Mouse (Mus musculus): Measurements from ENCODE around the gene Set. TPM values are rescaled to one million over a fixed set of nuclear protein-coding genes. Genes with fewer than 3 reads are reported as not detected.

Set gene
- total RNA-seq (2014; rRNA removed) = 149 and 188 TPM in 2 replicates
- polyA plus RNA-seq (2015; fragmentation: Nextera tagmentation; extraction: Ambion mirVana) = 332 and 334 TPM in 2 replicates

DNA sequence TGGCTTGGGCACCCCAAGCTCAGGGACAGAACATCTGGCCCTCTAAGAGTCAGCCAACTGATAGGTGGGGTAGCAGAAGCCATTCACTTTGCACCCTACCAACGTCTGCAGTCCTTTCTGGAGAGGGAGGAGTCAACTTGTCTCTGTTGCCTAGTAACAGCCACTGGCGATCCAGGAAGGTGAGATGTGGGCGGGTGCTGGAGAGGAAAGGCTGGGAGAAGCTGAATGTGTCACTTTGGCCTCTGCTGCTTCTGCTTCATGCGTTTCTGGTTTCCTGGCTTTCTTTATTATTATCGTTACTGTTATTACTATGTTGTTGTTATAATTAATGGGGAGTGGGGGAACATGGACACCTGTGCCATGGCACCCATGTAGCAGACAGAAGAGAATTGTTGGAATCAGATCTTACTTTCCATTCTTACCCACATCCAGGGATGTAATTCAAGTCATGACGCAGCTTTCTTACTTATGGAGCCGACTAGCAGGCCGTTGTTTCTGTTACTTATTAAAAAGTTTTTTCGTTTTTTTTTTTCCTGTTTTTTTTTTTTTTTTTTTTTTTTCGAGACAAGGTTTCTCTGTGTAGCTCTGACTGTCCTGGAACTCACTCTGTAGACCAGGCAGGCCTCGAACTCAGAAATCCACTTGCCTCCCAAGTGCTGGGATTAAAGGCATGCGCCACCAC is at the start of gene Set:
TSS of gene Set (plus strand) at position 156 of the 682 bp plus-strand sequence.
- no peaks in the 10 kb centered on the region for H3K36me3 ChIP-seq (ENCODE audit: insufficient read depth, low read length)
- no peak within 1 kb of the TSS for H3K4me2 ChIP-seq (ENCODE audit: low read depth, low read length)
- ATAC-seq (peak; percentile 59; the same call in 1 of the 2 replicates), DNase-seq (ENCODE audit: low spot score) (peak; percentile 26)
- no peak within 1 kb of the TSS for H3K9ac ChIP-seq (replicated peaks; ENCODE audit: low read length)
- no peaks in the 10 kb centered on the region for H3K4me1 ChIP-seq (ENCODE audit: insufficient read depth, low read length)
- H3K4me3 ChIP-seq (ENCODE audit: low read length) = no peak within 1 kb of the TSS
- WGBS = 45% methylated on average over 12 of the region's 12 CpGs
- TF ChIP-seq CTCF (IDR thresholded peaks at IDR 0.05; ENCODE audit: low read depth) = no peak
- H3K27ac ChIP-seq = no peak within 1 kb of the TSS
- H3K9me3 ChIP-seq (ENCODE audit: low read length) = no peaks in the 10 kb centered on the region
- H3K27me3 ChIP-seq (ENCODE audit: insufficient read depth, low read length) = no peaks in the 10 kb centered on the region

DNA sequence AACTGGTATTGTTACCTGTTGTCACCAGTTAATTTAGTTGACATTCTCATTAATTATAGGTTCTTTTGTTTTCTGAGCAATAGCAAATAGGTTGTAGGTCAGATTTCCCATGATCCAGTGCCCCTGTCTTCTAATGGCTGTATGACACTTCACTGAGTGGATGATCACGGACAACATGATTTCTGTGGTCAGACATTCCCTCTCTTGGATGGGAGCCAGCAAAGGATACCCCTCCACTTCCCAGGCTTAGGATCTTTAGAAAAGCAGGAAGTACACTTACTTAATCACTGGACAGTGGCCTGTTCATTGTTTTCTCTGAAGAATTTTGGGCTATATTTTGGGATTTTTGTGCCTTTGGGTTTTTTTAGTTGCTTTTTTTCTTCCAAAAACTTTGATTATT is 48.1 kb upstream of the Set start:
- no peaks in the 10 kb centered on the region for H3K4me1 ChIP-seq (ENCODE audit: insufficient read depth, low read length)
- H3K36me3 ChIP-seq (ENCODE audit: insufficient read depth, low read length) = peaks cover 92% of the 10 kb centered on the region
- no peak for TF ChIP-seq CTCF (IDR thresholded peaks at IDR 0.05; ENCODE audit: low read depth)
- ATAC-seq = no peak
- WGBS = 45% methylated on average over 1 of the region's 1 CpGs
- no peaks in the 10 kb centered on the region for H3K9me3 ChIP-seq (ENCODE audit: low read length)
- no peak overlapping the region for H3K4me2 ChIP-seq (ENCODE audit: low read depth, low read length)
- H3K9ac ChIP-seq (replicated peaks; ENCODE audit: low read length) = no peak overlapping the region
- no peak for DNase-seq (ENCODE audit: low spot score)
- no peaks in the 10 kb centered on the region for H3K27me3 ChIP-seq (ENCODE audit: insufficient read depth, low read length)
- no peak overlapping the region for H3K27ac ChIP-seq
- H3K4me3 ChIP-seq (ENCODE audit: low read length) = no peak overlapping the region

DNA sequence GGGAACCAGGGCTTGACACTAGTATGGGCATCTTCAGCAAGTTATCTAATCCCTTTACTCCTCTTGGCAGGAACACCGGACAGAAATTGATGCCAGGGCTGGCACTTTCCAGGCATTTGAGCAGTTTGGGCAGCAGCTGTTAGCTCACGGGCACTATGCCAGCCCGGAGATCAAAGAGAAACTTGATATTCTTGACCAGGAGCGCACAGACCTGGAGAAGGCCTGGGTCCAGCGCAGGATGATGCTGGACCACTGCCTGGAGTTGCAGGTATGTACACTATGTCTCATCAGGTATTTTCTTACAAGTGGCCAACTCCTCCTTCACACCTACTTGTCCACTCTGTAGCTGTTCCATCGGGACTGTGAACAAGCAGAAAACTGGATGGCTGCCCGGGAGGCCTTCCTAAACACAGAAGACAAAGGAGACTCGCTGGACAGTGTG is 46.3 kb upstream of the Set start:
- no peak for TF ChIP-seq CTCF (IDR thresholded peaks at IDR 0.05; ENCODE audit: low read depth)
- H3K36me3 ChIP-seq (ENCODE audit: insufficient read depth, low read length) = peaks cover 94% of the 10 kb centered on the region
- DNase-seq (ENCODE audit: low spot score) (peak; percentile 79), ATAC-seq (peak; percentile 49; the same call in 1 of the 2 replicates)
- no peak overlapping the region for H3K9ac ChIP-seq (replicated peaks; ENCODE audit: low read length)
- no peak overlapping the region for H3K4me2 ChIP-seq (ENCODE audit: low read depth, low read length)
- no peaks in the 10 kb centered on the region for H3K9me3 ChIP-seq (ENCODE audit: low read length)
- H3K4me1 ChIP-seq (ENCODE audit: insufficient read depth, low read length) = no peaks in the 10 kb centered on the region
- 0 out of 2 replicates have a peak overlapping the region, but pooled peaks have one; percentile 7 for H3K27ac ChIP-seq
- H3K4me3 ChIP-seq (ENCODE audit: low read length) = no peak overlapping the region
- no peaks in the 10 kb centered on the region for H3K27me3 ChIP-seq (ENCODE audit: insufficient read depth, low read length)
- 55% methylated on average over 8 of the region's 8 CpGs for WGBS

DNA sequence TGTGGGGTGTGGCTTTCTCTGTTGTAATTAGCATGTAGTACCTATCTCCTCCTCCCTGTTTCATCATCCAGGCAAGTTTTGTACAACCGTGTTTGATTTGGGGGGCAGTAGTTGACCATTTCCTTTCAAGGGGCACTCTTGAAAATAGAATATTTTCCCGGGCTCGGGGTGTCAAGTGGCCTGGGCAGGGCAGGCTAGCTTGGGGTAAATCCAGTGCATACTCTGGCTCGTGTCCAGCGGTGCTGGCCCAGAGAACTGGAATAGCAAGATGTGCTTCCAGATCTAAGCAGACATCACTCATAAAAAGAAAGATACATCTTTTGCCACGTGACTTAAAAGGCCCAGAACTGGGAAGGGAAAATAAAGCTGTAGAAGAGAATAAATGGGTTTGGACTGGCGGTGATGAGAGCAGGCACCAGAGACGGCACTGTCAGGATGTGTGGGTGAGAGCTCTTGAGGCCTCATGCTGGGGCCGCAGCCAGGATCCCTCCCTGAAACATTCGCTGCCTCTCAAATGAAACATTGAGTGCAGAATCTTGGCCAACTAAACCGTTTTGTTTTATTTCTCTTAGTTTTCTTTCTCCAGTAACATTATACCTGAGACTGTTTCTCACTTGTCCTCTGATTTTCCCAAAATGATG is 42.7 kb upstream of the Set start:
- Histone ChIP-seq H3K4me2 (ENCODE audit: low read depth, low read length) (no peak overlapping the region), H3K9me3 (ENCODE audit: low read length) (no peaks in the 10 kb centered on the region), H3K27me3 (ENCODE audit: insufficient read depth, low read length) (no peaks in the 10 kb centered on the region), H3K9ac (replicated peaks; ENCODE audit: low read length) (no peak overlapping the region), H3K36me3 (ENCODE audit: insufficient read depth, low read length) (peaks cover 93% of the 10 kb centered on the region), H3K4me3 (ENCODE audit: low read length) (no peak overlapping the region), H3K4me1 (ENCODE audit: insufficient read depth, low read length) (no peaks in the 10 kb centered on the region), H3K27ac (no peak overlapping the region)
- no peak for DNase-seq (ENCODE audit: low spot score)
- 76% methylated on average over 11 of the region's 11 CpGs for whole genome bisulfite sequencing
- no peak for ATAC-seq
- no peak for TF ChIP-seq CTCF (IDR thresholded peaks at IDR 0.05; ENCODE audit: low read depth)

DNA sequence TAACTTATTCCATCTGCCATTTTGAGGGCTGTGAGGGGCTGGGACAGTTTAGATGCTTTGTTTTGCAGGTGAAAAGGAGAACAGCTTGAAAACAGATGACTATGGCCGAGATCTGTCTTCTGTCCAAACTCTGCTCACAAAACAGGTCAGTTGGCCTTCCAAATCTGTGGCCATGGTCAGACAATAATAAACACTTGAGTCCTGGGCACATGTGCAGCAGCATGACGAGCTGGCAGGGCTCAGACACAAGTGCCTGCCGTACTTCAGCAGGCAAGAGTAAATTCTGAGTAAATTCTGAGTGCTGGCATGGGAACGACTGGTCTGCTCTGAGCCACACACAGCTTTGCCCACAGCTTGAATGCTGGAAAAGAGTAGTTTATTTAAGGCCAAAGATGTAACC is 31.7 kb upstream of the Set start:
- no peak overlapping the region for H3K9ac ChIP-seq (replicated peaks; ENCODE audit: low read length)
- no peak overlapping the region for H3K27ac ChIP-seq
- TF ChIP-seq CTCF (IDR thresholded peaks at IDR 0.05; ENCODE audit: low read depth) = no peak
- DNase-seq (ENCODE audit: low spot score) (no peak), ATAC-seq (no peak)
- no peaks in the 10 kb centered on the region for H3K4me1 ChIP-seq (ENCODE audit: insufficient read depth, low read length)
- 85% methylated on average over 4 of the region's 4 CpGs for WGBS
- peaks cover 99% of the 10 kb centered on the region for H3K36me3 ChIP-seq (ENCODE audit: insufficient read depth, low read length)
- H3K9me3 ChIP-seq (ENCODE audit: low read length) = no peaks in the 10 kb centered on the region
- H3K27me3 ChIP-seq (ENCODE audit: insufficient read depth, low read length) = no peaks in the 10 kb centered on the region
- H3K4me3 ChIP-seq (ENCODE audit: low read length) = no peak overlapping the region
- no peak overlapping the region for H3K4me2 ChIP-seq (ENCODE audit: low read depth, low read length)

DNA sequence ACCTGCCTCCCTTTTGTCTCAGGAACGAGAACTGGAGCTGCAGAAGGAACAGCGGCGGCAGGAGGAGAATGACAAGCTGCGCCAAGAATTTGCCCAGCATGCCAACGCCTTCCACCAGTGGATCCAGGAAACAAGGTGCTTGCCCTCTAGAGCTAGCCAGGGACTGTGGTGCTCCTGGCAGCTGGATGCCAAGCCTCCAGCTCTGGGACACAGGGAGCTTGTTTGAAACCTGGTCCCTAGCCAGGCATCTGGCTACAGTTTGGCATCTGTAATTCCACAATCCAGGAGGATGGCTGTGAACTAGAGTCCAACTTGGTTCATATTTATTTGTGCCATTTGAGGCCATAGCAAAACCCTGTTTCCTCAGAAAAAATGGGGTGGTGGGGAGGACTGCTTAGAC is 30.2 kb upstream of the Set start:
- no peak for DNase-seq (ENCODE audit: low spot score)
- Histone ChIP-seq H3K9me3 (ENCODE audit: low read length) (no peaks in the 10 kb centered on the region), H3K4me1 (ENCODE audit: insufficient read depth, low read length) (no peaks in the 10 kb centered on the region), H3K27ac (no peak overlapping the region), H3K9ac (replicated peaks; ENCODE audit: low read length) (no peak overlapping the region), H3K4me2 (ENCODE audit: low read depth, low read length) (no peak overlapping the region), H3K4me3 (ENCODE audit: low read length) (no peak overlapping the region), H3K36me3 (ENCODE audit: insufficient read depth, low read length) (peaks cover 100% of the 10 kb centered on the region), H3K27me3 (ENCODE audit: insufficient read depth, low read length) (no peaks in the 10 kb centered on the region)
- no peak for ATAC-seq
- 79% methylated on average over 5 of the region's 5 CpGs for WGBS
- no peak for TF ChIP-seq CTCF (IDR thresholded peaks at IDR 0.05; ENCODE audit: low read depth)

Data from hindbrain, postnatal 0 days (tissue).